Mouse (Mus musculus) megakaryocyte, adult 5-6 weeks (primary cell): ENCODE results near the gene Rcc1. TPM values are rescaled to one million over a fixed set of nuclear protein-coding genes. Genes with fewer than 3 reads are reported as not detected.
A peak's percentile ranks its signal among the peaks of the same experiment; 100 is the strongest.

ENCODE experiments used
- ATAC-seq: 2 replicates; pipeline ENCODE4 v1.8.0; 2016; ENCODE audit warnings: mild to moderate bottlenecking, inconsistent platforms; ENCODE audit not compliant: poor library complexity, severe bottlenecking
- total RNA-seq, 2 experiments: library from RNA; stranded (forward) in 1 of 2; stranded (reverse) in 1 of 2; fragments of 153-499, 151-499 nt in 1 of 2; fragments of 221-1000, 200-1000 nt in 1 of 2; gene quantifications; 2 replicates each; pipeline versions ENCODE4 v1.2.3 to v1.2.4; 2015 to 2017

The Rcc1 gene
- total RNA-seq, 2 experiments from 2014 or later = 14.0 to 21.0 TPM

DNA sequence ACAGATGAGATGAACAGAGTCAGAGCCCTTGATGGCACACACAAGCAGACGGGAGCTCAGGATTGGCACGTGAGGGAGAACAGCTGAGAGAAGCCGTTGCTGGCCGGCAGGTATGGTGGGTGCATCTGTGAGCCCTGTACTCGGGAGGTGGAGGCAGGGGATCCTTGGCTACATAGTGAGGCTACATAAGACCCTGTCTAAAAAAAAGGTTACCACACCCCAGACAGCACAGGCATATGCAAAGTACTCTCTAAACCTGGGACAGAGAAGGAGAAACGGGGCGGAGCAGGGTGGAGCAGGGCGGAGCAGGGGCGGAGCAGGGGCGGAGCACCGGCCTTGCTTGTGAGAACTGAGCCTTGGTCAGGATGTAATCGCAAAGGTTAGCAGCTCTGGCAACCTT, 2.8 kb upstream of the Rcc1 start:
- no peak for ATAC-seq

DNA sequence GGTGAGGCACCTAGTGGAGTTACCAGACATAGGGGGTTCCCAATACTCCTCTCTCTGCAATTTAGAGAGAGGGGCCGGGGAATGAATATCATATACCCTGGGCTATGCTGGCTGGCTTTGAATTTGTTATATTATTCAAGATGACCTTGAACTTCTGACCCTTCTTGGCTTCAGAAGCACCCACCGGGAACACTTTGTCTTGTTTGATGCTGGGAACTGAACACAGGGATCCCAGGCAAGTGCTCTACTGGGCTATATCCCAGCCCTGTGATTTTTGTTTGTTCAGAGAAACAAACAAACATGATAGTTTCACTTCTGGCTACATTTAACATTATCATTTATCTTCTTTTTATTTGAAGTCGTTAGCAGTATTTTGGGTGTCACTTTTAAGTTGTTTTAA, 2.0 kb upstream of the Rcc1 start:
- no peak for ATAC-seq

DNA sequence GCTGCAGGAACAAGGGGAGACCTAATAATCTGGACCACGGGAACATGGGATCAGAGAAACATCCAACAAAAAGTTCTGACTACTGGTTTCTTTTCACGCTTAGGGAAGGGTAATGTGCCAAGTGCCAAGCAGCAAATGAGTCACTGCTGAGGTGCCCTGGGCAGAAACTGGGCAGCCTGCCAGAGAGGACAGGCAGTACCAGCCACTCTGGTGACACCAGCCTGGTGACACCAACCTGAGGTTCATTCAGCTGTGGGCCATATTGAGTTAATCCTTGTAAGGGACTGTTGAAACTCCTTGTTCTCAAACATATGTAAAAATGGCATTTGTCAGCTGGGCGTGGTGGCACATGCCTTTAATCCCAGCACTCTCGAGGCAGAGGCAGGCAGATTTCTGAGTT, 1.2 kb upstream of the Rcc1 start:
- no peak for ATAC-seq

DNA sequence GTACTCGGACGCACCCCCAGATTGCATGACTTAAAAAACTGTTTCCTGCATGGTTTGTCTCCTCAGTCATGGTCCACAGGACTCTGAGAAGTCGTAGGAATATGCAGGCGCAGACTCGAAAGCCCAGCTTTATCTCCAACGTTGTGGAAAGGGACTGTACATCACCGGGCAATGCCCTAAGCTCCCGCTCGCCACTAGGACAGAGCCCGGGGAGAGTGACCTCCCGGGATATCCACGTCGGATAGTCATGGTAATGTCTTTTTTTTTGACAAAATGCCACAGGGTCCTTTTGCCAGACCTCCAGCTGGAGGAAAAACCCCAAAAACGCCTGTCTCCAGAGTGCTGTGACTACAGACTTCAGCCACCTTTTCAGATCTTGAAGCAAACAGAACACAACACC, 666 bp downstream of the Rcc1 start:
- ATAC-seq = no peak

GRCm38 (mm10) chr4:132351401-132351800, 2.0 kb downstream of the Rcc1 start:
- ATAC-seq = no peak

GRCm38 (mm10) chr4:132350854-132351253, 2.6 kb downstream of the Rcc1 start:
- ATAC-seq = no peak

DNA sequence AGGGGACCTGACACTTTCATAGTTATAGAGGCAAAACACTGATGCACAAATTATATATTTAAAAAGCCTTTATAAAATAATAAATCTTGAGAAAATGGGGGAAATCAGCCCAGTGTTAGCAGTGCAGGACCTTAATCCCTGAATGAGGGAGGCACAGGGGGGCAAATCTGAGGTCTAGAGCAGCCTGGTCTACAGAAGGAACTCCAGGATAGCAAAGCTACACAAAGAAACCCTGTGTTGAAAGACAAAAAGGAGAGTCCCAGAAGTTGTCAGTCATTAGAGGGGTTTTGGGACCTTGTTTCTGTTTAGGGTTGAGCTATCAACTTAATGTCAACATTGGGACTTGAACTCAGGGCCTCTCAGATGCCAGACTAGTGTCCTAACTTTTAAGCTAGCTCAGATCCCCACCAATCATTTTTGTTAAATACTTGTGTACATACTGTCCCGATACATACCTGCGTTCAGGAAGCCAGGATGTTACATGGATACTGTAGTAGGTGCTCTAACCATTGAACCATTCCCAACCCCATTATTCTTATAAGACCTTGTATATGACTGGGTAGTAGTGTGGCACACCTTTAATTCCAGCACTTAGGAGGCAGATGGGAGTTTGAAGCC, 3.2 kb downstream of the Rcc1 start:
- no peak for ATAC-seq

- ATAC-seq = no peak
These were observed 3.8 kb downstream of the Rcc1 start for GRCm38 (mm10) chr4:132349495-132350122.

DNA sequence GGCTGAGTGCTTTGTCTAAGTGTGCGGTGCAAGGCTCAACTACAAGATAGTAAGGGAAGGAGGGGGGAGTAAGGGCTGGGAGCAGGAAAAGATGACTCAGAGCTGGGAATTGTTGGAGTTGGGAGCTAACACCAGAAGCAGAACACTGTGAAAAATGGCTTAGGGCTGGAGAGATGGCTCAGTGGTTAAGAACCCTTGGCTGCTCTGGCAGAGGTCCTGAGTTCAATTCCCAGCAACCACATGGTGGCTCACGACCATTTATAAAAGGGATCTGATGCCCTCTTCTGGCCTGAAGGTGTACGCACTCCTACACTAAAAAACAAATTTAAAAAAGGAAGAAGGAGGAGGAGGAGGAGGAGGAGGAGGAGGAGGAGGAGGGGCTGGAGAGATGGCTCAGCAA, 6.7 kb downstream of the Rcc1 start:
- ATAC-seq = no peak

DNA sequence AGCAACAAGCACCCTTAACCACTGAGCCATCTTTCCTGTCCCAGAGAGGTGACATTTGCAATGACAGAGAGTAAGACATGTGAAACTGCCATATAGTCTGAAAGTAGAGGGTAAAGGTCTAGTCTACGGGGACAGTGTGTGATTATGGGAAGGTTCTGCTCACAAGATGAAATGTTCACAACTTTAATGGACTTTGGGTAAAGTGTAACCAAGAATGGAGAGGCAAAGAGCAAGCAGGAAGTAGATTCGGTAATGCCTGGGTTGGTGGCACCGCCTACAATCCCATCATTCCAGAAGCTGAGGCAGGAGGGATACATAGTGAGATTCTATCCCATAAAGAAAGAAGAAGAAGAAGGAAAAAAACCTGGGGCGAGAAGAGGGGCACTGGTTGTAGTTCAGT, 7.1 kb downstream of the Rcc1 start:
- ATAC-seq = no peak

- ATAC-seq = no peak
These were observed 7.6 kb downstream of the Rcc1 start for GRCm38 (mm10) chr4:132345843-132346212.

DNA sequence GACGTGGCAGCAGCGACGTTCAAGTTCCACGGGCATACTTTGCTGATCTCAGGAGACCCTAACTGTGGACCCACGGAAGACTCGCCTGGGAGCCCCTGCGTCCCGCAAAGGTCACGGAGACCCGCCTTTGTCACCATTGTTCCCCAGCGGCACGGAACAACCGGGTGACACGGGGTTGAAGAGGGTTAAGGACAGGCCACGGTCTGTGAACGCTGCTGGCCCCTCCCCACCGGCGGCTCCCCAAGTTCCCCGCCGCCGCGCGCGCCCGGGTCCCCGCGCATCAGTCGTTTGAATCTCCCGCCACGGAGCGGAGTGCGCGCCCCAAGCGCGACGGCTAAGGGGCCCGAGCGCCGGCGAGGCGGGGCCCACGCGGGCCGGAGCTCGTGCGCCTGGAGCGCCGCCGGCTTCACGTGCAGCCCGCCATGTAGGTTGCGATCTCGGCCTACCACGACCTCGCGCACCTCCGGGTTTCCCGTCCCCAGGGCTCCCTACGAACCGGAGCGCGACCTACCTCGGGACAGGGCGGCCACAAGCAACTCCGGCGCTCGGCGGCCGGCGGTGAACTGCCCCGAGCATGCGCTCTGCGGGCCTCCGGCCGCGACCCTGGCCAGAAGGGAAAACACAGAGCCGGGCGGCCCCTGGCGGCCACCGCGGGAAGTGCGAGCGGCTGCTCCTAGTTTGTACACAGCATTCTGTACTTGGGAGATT, 8.1 kb downstream of the Rcc1 start:
- ATAC-seq = peak; percentile 94

- ATAC-seq = peak; percentile 14; the same call in 1 of the 2 replicates
These were observed 8.8 kb downstream of the Rcc1 start for GRCm38 (mm10) chr4:132344403-132345134.

DNA sequence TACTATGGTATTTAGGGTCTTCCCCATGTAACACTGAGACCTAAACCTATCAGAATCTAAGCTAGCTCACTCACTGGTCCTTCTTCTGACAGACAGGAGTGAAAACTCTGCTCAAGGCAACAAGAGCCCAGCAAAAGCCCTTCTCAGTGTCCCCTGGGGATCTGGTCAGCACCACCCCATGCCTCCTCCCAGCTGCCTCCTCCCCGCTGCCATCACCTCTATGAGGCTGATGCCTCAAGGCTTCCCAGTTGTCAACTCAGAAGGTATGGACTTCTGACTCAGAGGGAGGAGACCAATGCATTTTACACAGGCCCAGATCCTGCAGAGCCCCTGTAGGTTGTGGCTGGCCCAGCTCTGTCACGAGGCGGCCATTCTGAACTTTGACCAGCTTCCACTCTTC, 12.0 kb downstream of the Rcc1 start:
- no peak for ATAC-seq

- no peak for ATAC-seq
These were observed 14.5 kb downstream of the Rcc1 start for GRCm38 (mm10) chr4:132338943-132339342.

- ATAC-seq = no peak
These were observed 20.5 kb downstream of the Rcc1 start for GRCm38 (mm10) chr4:132332880-132333279.

- no peak for ATAC-seq
These were observed 21.4 kb downstream of the Rcc1 start for GRCm38 (mm10) chr4:132331960-132332359.

DNA sequence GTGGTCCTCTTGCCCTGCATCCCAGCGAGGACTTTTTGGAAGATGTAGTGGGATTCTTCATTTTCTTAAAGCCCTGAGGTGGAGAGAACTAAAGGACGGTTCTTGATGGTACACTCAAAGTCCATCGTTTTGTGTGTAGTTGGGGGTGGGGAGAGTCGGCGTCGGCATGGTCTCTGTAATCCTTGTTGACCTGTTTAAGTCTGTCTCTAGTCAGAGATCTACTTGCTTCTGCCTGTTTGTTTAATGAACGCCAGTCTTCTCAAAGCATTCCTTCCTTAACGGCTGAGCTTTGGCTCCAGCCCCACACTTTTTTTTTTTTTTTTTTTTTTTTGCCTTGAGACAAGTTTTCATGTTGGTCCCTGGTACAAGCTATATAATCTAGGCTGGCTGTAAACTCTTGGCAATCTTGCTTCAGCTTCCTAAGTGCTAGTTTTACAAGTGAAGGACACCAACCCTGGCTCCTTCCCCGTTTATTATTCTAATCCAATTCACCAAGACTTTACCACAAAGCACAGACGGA, 23.5 kb downstream of the Rcc1 start:
- ATAC-seq = peak; percentile 20; the same call in 1 of the 2 replicates

DNA sequence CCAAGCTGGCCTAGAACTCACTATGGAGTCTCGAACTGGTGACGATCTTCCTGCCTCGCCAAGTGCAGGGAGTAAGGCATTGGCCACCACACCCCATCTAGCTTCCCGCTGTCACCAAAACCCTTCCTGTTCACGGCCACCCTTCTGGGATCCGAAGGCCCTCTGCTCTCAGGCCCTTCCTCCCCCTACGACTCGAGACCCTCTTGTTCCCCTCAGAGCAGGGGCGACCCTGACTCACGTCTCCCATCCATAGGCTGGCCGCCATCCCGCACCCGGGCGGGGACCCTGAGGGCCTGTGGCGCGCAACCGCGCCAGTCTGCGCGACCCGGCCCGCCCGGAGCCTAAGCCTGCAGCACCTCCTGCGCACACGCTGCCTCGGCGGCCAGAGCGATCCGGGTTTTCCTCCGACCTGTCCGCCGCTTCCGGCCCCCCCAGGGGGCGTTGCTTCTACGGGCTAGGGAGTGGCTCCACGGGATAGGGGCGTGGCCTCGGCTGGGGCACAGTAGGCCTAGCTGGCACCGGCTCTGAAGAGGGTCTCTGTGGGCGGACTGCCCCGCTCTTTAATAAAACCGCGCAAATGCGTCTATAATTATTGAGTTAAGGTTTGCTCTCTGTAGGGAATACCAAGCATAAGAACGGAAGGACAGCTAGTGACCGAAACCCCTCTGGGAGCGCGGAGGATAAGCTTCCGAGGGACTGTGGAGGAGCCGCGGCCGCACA, 24.1 kb downstream of the Rcc1 start, which contains the start of gene Trnau1ap:
Gene Trnau1ap (minus strand): TSS at position 424 of the 720 bp plus-strand sequence.
- peak; percentile 100 for ATAC-seq

GRCm38 (mm10) chr4:132328391-132328982, 24.9 kb downstream of the Rcc1 start:
- ATAC-seq = no peak
